Mouse (Mus musculus): ENCODE results near the gene Ints3. TPM values are rescaled to one million over a fixed set of nuclear protein-coding genes. Genes with fewer than 3 reads are reported as not detected.

The Ints3 gene
- polyA plus RNA-seq, 1 experiment from 2014 or later: 53.5 TPM

GRCm38 (mm10) chr3:90384851-90385375 lies 48.5 kb downstream of the Ints3 start:
- no peak overlapping the region for H3K4me3 ChIP-seq
- DNase-seq (ENCODE audit: low spot score): no peak

GRCm38 (mm10) chr3:90383690-90384089 lies 49.7 kb downstream of the Ints3 start:
- 90% methylated on average over 4 of the region's 4 CpGs for WGBS
- no peak for DNase-seq (ENCODE audit: low spot score)

More at GRCm38 (mm10) chr3:90384851-90385375, 48.5 kb downstream of the Ints3 start:
- Histone ChIP-seq H3K36me3 (peaks cover 41% of the 10 kb centered on the region), H3K27ac (no peak overlapping the region), H3K4me1 (peaks cover 32% of the 10 kb centered on the region), H3K9me3 (replicated peaks) (no peaks in the 10 kb centered on the region), H3K27me3 (ENCODE audit: low read depth, poor library complexity, severe bottlenecking) (no peaks in the 10 kb centered on the region)
- 65% methylated on average over 7 of the region's 7 CpGs for WGBS

GRCm38 (mm10) chr3:90381727-90382126 lies 51.7 kb downstream of the Ints3 start:
- WGBS: 72% methylated on average over 11 of the region's 11 CpGs

More at GRCm38 (mm10) chr3:90383690-90384089, 49.7 kb downstream of the Ints3 start:
- Histone ChIP-seq H3K36me3 (peaks cover 41% of the 10 kb centered on the region), H3K9me3 (replicated peaks) (no peaks in the 10 kb centered on the region), H3K4me3 (no peak overlapping the region), H3K27me3 (ENCODE audit: low read depth, poor library complexity, severe bottlenecking) (no peaks in the 10 kb centered on the region), H3K27ac (no peak overlapping the region), H3K4me1 (peaks cover 20% of the 10 kb centered on the region)

GRCm38 (mm10) chr3:90378496-90378895 lies 54.9 kb downstream of the Ints3 start:
- Histone ChIP-seq H3K4me1 (0 out of 2 replicates have a peak, but pooled peaks cover 4% of the 10 kb centered on the region), H3K4me3 (no peak overlapping the region), H3K9me3 (replicated peaks) (no peaks in the 10 kb centered on the region), H3K36me3 (no peaks in the 10 kb centered on the region), H3K27me3 (ENCODE audit: low read depth, poor library complexity, severe bottlenecking) (no peaks in the 10 kb centered on the region), H3K27ac (no peak overlapping the region)
- no peak for DNase-seq (ENCODE audit: low spot score)
- WGBS: 91% methylated on average over 5 of the region's 5 CpGs

More at GRCm38 (mm10) chr3:90381727-90382126, 51.7 kb downstream of the Ints3 start:
- no peak for DNase-seq (ENCODE audit: low spot score)
- H3K4me1 ChIP-seq: 0 out of 2 replicates have a peak, but pooled peaks cover under 1% of the 10 kb centered on the region
- H3K9me3 ChIP-seq (replicated peaks): no peaks in the 10 kb centered on the region
- peaks cover 28% of the 10 kb centered on the region for H3K36me3 ChIP-seq
- no peak overlapping the region for H3K4me3 ChIP-seq
- no peak overlapping the region for H3K27ac ChIP-seq
- no peaks in the 10 kb centered on the region for H3K27me3 ChIP-seq (ENCODE audit: low read depth, poor library complexity, severe bottlenecking)

GRCm38 (mm10) chr3:90376247-90376585 lies 57.2 kb downstream of the Ints3 start:
- Histone ChIP-seq H3K27ac (no peak overlapping the region), H3K4me1 (0 out of 2 replicates have a peak, but pooled peaks cover 4% of the 10 kb centered on the region), H3K36me3 (no peaks in the 10 kb centered on the region), H3K4me3 (no peak overlapping the region), H3K27me3 (ENCODE audit: low read depth, poor library complexity, severe bottlenecking) (no peaks in the 10 kb centered on the region), H3K9me3 (replicated peaks) (no peaks in the 10 kb centered on the region)
- WGBS: 71% methylated on average over 1 of the region's 1 CpGs
- no peak for DNase-seq (ENCODE audit: low spot score)

- 63% methylated on average over 3 of the region's 3 CpGs for WGBS
These were observed 57.7 kb downstream of the Ints3 start for GRCm38 (mm10) chr3:90375562-90376246.

GRCm38 (mm10) chr3:90374368-90374767 lies 59.1 kb downstream of the Ints3 start:
- Histone ChIP-seq H3K4me1 (0 out of 2 replicates have a peak, but pooled peaks cover 4% of the 10 kb centered on the region), H3K9me3 (replicated peaks) (no peaks in the 10 kb centered on the region), H3K27ac (no peak overlapping the region), H3K36me3 (no peaks in the 10 kb centered on the region), H3K27me3 (ENCODE audit: low read depth, poor library complexity, severe bottlenecking) (no peaks in the 10 kb centered on the region), H3K4me3 (no peak overlapping the region)
- WGBS: 87% methylated on average over 4 of the region's 4 CpGs
- DNase-seq (ENCODE audit: low spot score): no peak

More at GRCm38 (mm10) chr3:90375562-90376246, 57.7 kb downstream of the Ints3 start:
- Histone ChIP-seq H3K27ac (no peak overlapping the region), H3K36me3 (no peaks in the 10 kb centered on the region), H3K4me3 (no peak overlapping the region), H3K4me1 (0 out of 2 replicates have a peak, but pooled peaks cover 4% of the 10 kb centered on the region), H3K9me3 (replicated peaks) (no peaks in the 10 kb centered on the region), H3K27me3 (ENCODE audit: low read depth, poor library complexity, severe bottlenecking) (no peaks in the 10 kb centered on the region)
- no peak for DNase-seq (ENCODE audit: low spot score)

GRCm38 (mm10) chr3:90373432-90374028 lies 59.9 kb downstream of the Ints3 start:
- Histone ChIP-seq H3K36me3 (no peaks in the 10 kb centered on the region), H3K27ac (no peak overlapping the region), H3K9me3 (replicated peaks) (no peaks in the 10 kb centered on the region), H3K4me3 (no peak overlapping the region), H3K27me3 (ENCODE audit: low read depth, poor library complexity, severe bottlenecking) (no peaks in the 10 kb centered on the region), H3K4me1 (0 out of 2 replicates have a peak, but pooled peaks cover 4% of the 10 kb centered on the region)
- 32% methylated on average over 4 of the region's 4 CpGs for WGBS
- DNase-seq (ENCODE audit: low spot score): peak; percentile 76

DNA sequence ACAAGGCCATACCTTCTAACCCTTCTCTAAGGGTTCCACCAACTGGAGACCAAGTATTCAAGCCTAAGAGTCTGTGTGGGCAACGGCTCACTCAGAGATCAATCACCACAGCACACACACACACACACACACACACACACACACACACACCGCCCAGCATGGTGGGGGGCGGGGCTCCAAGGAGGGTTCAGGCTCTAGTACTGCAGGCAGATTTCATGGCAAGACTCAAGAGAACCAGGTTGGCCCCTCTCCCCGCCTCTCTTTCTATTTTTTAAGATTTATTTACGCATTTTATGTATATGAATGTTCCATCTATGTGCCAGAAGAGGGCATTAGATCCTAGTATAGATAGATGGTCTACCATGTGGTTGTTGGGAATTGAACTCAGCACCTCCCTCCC lies 60.6 kb downstream of the Ints3 start:
- Histone ChIP-seq H3K9me3 (replicated peaks) (no peaks in the 10 kb centered on the region), H3K27me3 (ENCODE audit: low read depth, poor library complexity, severe bottlenecking) (no peaks in the 10 kb centered on the region), H3K4me3 (no peak overlapping the region), H3K4me1 (0 out of 2 replicates have a peak, but pooled peaks cover 4% of the 10 kb centered on the region), H3K27ac (no peak overlapping the region), H3K36me3 (no peaks in the 10 kb centered on the region)
- WGBS: 62% methylated on average over 5 of the region's 5 CpGs
- DNase-seq (ENCODE audit: low spot score): no peak

GRCm38 (mm10) chr3:90371857-90372256 lies 61.6 kb downstream of the Ints3 start:
- Histone ChIP-seq H3K36me3 (no peaks in the 10 kb centered on the region), H3K27ac (no peak overlapping the region), H3K9me3 (replicated peaks) (no peaks in the 10 kb centered on the region), H3K27me3 (ENCODE audit: low read depth, poor library complexity, severe bottlenecking) (no peaks in the 10 kb centered on the region), H3K4me3 (no peak overlapping the region), H3K4me1 (0 out of 2 replicates have a peak, but pooled peaks cover 4% of the 10 kb centered on the region)
- 71% methylated on average over 7 of the region's 7 CpGs for WGBS
- no peak for DNase-seq (ENCODE audit: low spot score)

GRCm38 (mm10) chr3:90369041-90369440 lies 64.4 kb downstream of the Ints3 start:
- Histone ChIP-seq H3K4me3 (no peak overlapping the region), H3K36me3 (peaks cover 2% of the 10 kb centered on the region; the same call in 1 of the 2 replicates), H3K9me3 (replicated peaks) (no peaks in the 10 kb centered on the region), H3K27ac (no peak overlapping the region), H3K27me3 (ENCODE audit: low read depth, poor library complexity, severe bottlenecking) (no peaks in the 10 kb centered on the region), H3K4me1 (no peaks in the 10 kb centered on the region)
- no peak for DNase-seq (ENCODE audit: low spot score)
- 67% methylated on average over 2 of the region's 2 CpGs for WGBS

DNA sequence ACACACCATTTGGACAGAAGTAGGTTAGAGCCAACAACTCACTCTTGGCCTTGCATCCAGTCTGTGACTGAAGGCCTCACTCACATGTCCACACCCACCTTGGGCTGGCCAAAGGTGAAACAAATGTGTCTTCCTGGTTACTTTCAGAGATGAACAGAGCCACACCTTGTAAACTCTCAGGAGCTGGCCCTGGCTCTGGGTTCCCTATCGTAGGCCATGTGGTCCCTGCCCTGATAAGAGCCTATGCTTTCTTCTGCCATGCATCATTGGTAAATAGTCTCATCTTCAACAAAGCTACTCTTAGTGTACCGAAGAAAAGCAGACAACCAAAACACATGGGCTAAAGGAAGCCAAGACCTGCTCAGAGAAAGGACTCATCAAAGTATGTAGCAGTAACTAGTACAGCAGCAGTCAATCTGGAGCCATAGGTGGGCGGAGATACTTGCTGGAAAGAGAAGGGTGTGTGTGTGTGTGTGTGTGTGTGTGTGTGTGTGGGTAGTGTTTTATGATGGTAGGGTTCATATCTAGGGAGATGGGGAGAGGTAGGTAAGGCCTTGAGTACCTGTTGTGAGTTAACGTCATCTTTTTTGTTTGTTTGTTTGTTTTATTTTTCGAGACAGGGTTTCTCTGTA lies 66.3 kb downstream of the Ints3 start:
- Histone ChIP-seq H3K9me3 (replicated peaks) (no peaks in the 10 kb centered on the region), H3K27me3 (ENCODE audit: low read depth, poor library complexity, severe bottlenecking) (no peaks in the 10 kb centered on the region), H3K4me1 (no peaks in the 10 kb centered on the region), H3K36me3 (peaks cover 15% of the 10 kb centered on the region), H3K4me3 (no peak overlapping the region), H3K27ac (no peak overlapping the region)
- WGBS: 89% methylated on average over 5 of the region's 5 CpGs
- DNase-seq (ENCODE audit: low spot score): no peak

DNA sequence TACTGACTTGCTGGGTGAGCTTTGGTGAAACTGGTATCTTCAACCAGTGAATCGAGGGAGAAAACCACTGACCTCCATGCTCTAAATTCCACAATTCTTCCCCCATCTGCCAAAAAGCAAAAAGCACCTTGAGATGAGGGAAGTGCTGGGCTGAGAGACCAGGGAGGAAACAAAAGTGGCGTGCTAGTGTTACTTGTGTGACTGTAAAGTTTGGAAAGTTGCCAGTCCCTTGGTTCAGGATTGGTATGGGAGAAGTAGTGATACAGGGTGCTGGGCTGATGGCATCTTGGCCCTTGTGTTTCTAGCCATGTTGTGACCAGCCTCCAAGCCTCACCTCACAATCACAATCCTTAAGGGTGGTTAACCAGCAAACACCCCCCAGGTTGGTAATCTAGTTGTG lies 71.1 kb downstream of the Ints3 start:
- DNase-seq (ENCODE audit: low spot score): no peak
- no peaks in the 10 kb centered on the region for H3K27me3 ChIP-seq (ENCODE audit: low read depth, poor library complexity, severe bottlenecking)
- peaks cover 58% of the 10 kb centered on the region for H3K36me3 ChIP-seq
- H3K27ac ChIP-seq: no peak overlapping the region
- H3K9me3 ChIP-seq (replicated peaks): no peaks in the 10 kb centered on the region
- H3K4me1 ChIP-seq: no peaks in the 10 kb centered on the region
- 90% methylated on average over 2 of the region's 2 CpGs for WGBS
- no peak overlapping the region for H3K4me3 ChIP-seq

Measured in limb, embryonic 10.5 days (tissue).